Mouse (Mus musculus): ENCODE results near the gene Carhsp1. TPM values are rescaled to one million over a fixed set of nuclear protein-coding genes. Genes with fewer than 3 reads are reported as not detected.

Carhsp1 gene
- polyA plus RNA-seq, 1 experiment from 2014 or later: 187 TPM

GRCm38 (mm10) chr16:8686871-8687535 lies 15.0 kb upstream of the Carhsp1 start:
- ATAC-seq (replicated peaks): peak; percentile 18; the same call in 1 of the 2 replicates
- no peaks in the 10 kb centered on the region for H3K9me3 ChIP-seq
- H3K27ac ChIP-seq: no peak overlapping the region
- H3K27me3 ChIP-seq (replicated peaks): no peaks in the 10 kb centered on the region
- H3K4me2 ChIP-seq: no peak overlapping the region
- peaks cover 36% of the 10 kb centered on the region for H3K36me3 ChIP-seq (replicated peaks)
- 87% methylated on average over 11 of the region's 11 CpGs for WGBS
- no peak overlapping the region for H3K4me3 ChIP-seq
- H3K4me1 ChIP-seq: no peaks in the 10 kb centered on the region
- H3K9ac ChIP-seq: no peak overlapping the region

GRCm38 (mm10) chr16:8686121-8686870 lies 14.3 kb upstream of the Carhsp1 start:
- peak; percentile 14; the same call in 1 of the 2 replicates for ATAC-seq (replicated peaks)
- Histone ChIP-seq H3K27ac (no peak overlapping the region), H3K4me1 (no peaks in the 10 kb centered on the region), H3K4me2 (no peak overlapping the region), H3K27me3 (replicated peaks) (no peaks in the 10 kb centered on the region), H3K4me3 (no peak overlapping the region), H3K9me3 (no peaks in the 10 kb centered on the region), H3K9ac (no peak overlapping the region), H3K36me3 (replicated peaks) (peaks cover 30% of the 10 kb centered on the region)
- 63% methylated on average over 7 of the region's 7 CpGs for WGBS

- 80% methylated on average over 4 of the region's 4 CpGs for WGBS
- H3K27ac ChIP-seq: no peak overlapping the region
- H3K27me3 ChIP-seq (replicated peaks): no peaks in the 10 kb centered on the region
- no peaks in the 10 kb centered on the region for H3K9me3 ChIP-seq
- H3K9ac ChIP-seq: no peak overlapping the region
- H3K36me3 ChIP-seq (replicated peaks): peaks cover 18% of the 10 kb centered on the region; the same call in 1 of the 2 replicates
- no peak overlapping the region for H3K4me3 ChIP-seq
- no peak overlapping the region for H3K4me2 ChIP-seq
- no peaks in the 10 kb centered on the region for H3K4me1 ChIP-seq
- no peak for ATAC-seq (replicated peaks)
Observed at GRCm38 (mm10) chr16:8685087-8685486, 13.1 kb upstream of the Carhsp1 start.

- ATAC-seq (replicated peaks): no peak
- Histone ChIP-seq H3K27ac (no peak within 1 kb of the TSS), H3K27me3 (replicated peaks) (no peaks in the 10 kb centered on the region), H3K4me2 (no peak within 1 kb of the TSS), H3K4me1 (no peaks in the 10 kb centered on the region), H3K9ac (no peak within 1 kb of the TSS), H3K9me3 (no peaks in the 10 kb centered on the region), H3K36me3 (replicated peaks) (no peaks in the 10 kb centered on the region), H3K4me3 (no peak within 1 kb of the TSS)
- WGBS: 79% methylated on average over 5 of the region's 5 CpGs
Observed at GRCm38 (mm10) chr16:8680470-8680869, 8.5 kb upstream of the Carhsp1 start, which contains the start of gene Gm5767. Gene Gm5767, plus strand, starts transcription at chr16:8680770.

GRCm38 (mm10) chr16:8679780-8680179 lies 7.8 kb upstream of the Carhsp1 start:
- H3K36me3 ChIP-seq (replicated peaks): no peaks in the 10 kb centered on the region
- no peaks in the 10 kb centered on the region for H3K9me3 ChIP-seq
- ATAC-seq (replicated peaks): no peak
- H3K27me3 ChIP-seq (replicated peaks): no peaks in the 10 kb centered on the region
- no peak overlapping the region for H3K27ac ChIP-seq
- no peak overlapping the region for H3K9ac ChIP-seq
- no peak overlapping the region for H3K4me2 ChIP-seq
- 89% methylated on average over 3 of the region's 3 CpGs for WGBS
- no peak overlapping the region for H3K4me3 ChIP-seq
- no peaks in the 10 kb centered on the region for H3K4me1 ChIP-seq

- Histone ChIP-seq H3K27ac (no peak overlapping the region), H3K4me3 (no peak overlapping the region), H3K4me1 (no peaks in the 10 kb centered on the region), H3K4me2 (no peak overlapping the region), H3K36me3 (replicated peaks) (no peaks in the 10 kb centered on the region), H3K27me3 (replicated peaks) (0 out of 2 replicates have a peak, but pooled peaks cover 2% of the 10 kb centered on the region), H3K9me3 (no peaks in the 10 kb centered on the region), H3K9ac (no peak overlapping the region)
- no peak for ATAC-seq (replicated peaks)
- 81% methylated on average over 4 of the region's 4 CpGs for WGBS
Observed at GRCm38 (mm10) chr16:8678676-8679075, 6.7 kb upstream of the Carhsp1 start.

- H3K4me1 ChIP-seq: no peaks in the 10 kb centered on the region
- no peak overlapping the region for H3K27ac ChIP-seq
- no peak for ATAC-seq (replicated peaks)
- H3K36me3 ChIP-seq (replicated peaks): no peaks in the 10 kb centered on the region
- no peak overlapping the region for H3K9ac ChIP-seq
- no peaks in the 10 kb centered on the region for H3K9me3 ChIP-seq
- WGBS: 52% methylated on average over 5 of the region's 5 CpGs
- no peak overlapping the region for H3K4me2 ChIP-seq
- H3K4me3 ChIP-seq: no peak overlapping the region
- 0 out of 2 replicates have a peak, but pooled peaks cover 3% of the 10 kb centered on the region for H3K27me3 ChIP-seq (replicated peaks)
Observed at GRCm38 (mm10) chr16:8678035-8678434, 6.1 kb upstream of the Carhsp1 start.

GRCm38 (mm10) chr16:8676800-8677199 lies 4.8 kb upstream of the Carhsp1 start:
- WGBS: 53% methylated on average over 4 of the region's 4 CpGs
- ATAC-seq (replicated peaks): no peak
- Histone ChIP-seq H3K27me3 (replicated peaks) (0 out of 2 replicates have a peak, but pooled peaks cover 3% of the 10 kb centered on the region), H3K4me2 (no peak overlapping the region), H3K9ac (no peak overlapping the region), H3K4me1 (peaks cover 5% of the 10 kb centered on the region; the same call in 1 of the 2 replicates), H3K27ac (no peak overlapping the region), H3K9me3 (no peaks in the 10 kb centered on the region), H3K36me3 (replicated peaks) (no peaks in the 10 kb centered on the region), H3K4me3 (no peak overlapping the region)

- Histone ChIP-seq H3K4me1 (peaks cover 7% of the 10 kb centered on the region), H3K27me3 (replicated peaks) (0 out of 2 replicates have a peak, but pooled peaks cover 3% of the 10 kb centered on the region), H3K36me3 (replicated peaks) (no peaks in the 10 kb centered on the region), H3K4me2 (no peak overlapping the region), H3K9ac (no peak overlapping the region), H3K4me3 (no peak overlapping the region), H3K27ac (no peak overlapping the region), H3K9me3 (no peaks in the 10 kb centered on the region)
- WGBS: 59% methylated on average over 2 of the region's 2 CpGs
- ATAC-seq (replicated peaks): no peak
Observed at GRCm38 (mm10) chr16:8676228-8676627, 4.3 kb upstream of the Carhsp1 start.

GRCm38 (mm10) chr16:8675559-8675958 lies 3.6 kb upstream of the Carhsp1 start:
- H3K9me3 ChIP-seq: no peaks in the 10 kb centered on the region
- WGBS: 87% methylated on average over 8 of the region's 8 CpGs
- H3K27ac ChIP-seq: no peak overlapping the region
- no peak overlapping the region for H3K4me3 ChIP-seq
- H3K4me2 ChIP-seq: no peak overlapping the region
- no peak overlapping the region for H3K9ac ChIP-seq
- no peaks in the 10 kb centered on the region for H3K36me3 ChIP-seq (replicated peaks)
- ATAC-seq (replicated peaks): no peak
- peaks cover 14% of the 10 kb centered on the region for H3K4me1 ChIP-seq
- H3K27me3 ChIP-seq (replicated peaks): 0 out of 2 replicates have a peak, but pooled peaks cover 3% of the 10 kb centered on the region

- no peak overlapping the region for H3K9ac ChIP-seq
- 4% methylated on average over 8 of the region's 8 CpGs for WGBS
- H3K27me3 ChIP-seq (replicated peaks): 0 out of 2 replicates have a peak, but pooled peaks cover 3% of the 10 kb centered on the region
- no peak overlapping the region for H3K27ac ChIP-seq
- no peaks in the 10 kb centered on the region for H3K36me3 ChIP-seq (replicated peaks)
- no peaks in the 10 kb centered on the region for H3K9me3 ChIP-seq
- ATAC-seq (replicated peaks): no peak
- H3K4me2 ChIP-seq: no peak overlapping the region
- H3K4me3 ChIP-seq: no peak overlapping the region
- peaks cover 27% of the 10 kb centered on the region for H3K4me1 ChIP-seq
Observed at GRCm38 (mm10) chr16:8674165-8674564, 2.2 kb upstream of the Carhsp1 start.

GRCm38 (mm10) chr16:8673343-8673742 lies 1.4 kb upstream of the Carhsp1 start:
- H3K4me3 ChIP-seq: no peak overlapping the region
- H3K36me3 ChIP-seq (replicated peaks): no peaks in the 10 kb centered on the region
- H3K9ac ChIP-seq: no peak overlapping the region
- 0 out of 2 replicates have a peak, but pooled peaks cover 3% of the 10 kb centered on the region for H3K27me3 ChIP-seq (replicated peaks)
- no peaks in the 10 kb centered on the region for H3K9me3 ChIP-seq
- H3K4me1 ChIP-seq: peaks cover 35% of the 10 kb centered on the region
- H3K27ac ChIP-seq: no peak overlapping the region
- no peak overlapping the region for H3K4me2 ChIP-seq
- WGBS: 77% methylated on average over 6 of the region's 6 CpGs
- ATAC-seq (replicated peaks): no peak
